Mouse (Mus musculus) ovary, adult 18-20 months (tissue): ENCODE data around the gene Zdhhc14.

Experiments
- DNase-seq: peaks from one replicate; pipeline ENCODE4 v3.0.0; 2022; ENCODE audit warnings: low spot score, mixed read lengths

Gene Zdhhc14

GRCm38 (mm10) chr17:5785238-5785637, 292.9 kb downstream of the Zdhhc14 start:
- no peak for DNase-seq

- DNase-seq: no peak
Measured at GRCm38 (mm10) chr17:5792164-5792791, 299.9 kb downstream of the Zdhhc14 start.

GRCm38 (mm10) chr17:5793593-5793992, 301.2 kb downstream of the Zdhhc14 start:
- DNase-seq: no peak

DNA sequence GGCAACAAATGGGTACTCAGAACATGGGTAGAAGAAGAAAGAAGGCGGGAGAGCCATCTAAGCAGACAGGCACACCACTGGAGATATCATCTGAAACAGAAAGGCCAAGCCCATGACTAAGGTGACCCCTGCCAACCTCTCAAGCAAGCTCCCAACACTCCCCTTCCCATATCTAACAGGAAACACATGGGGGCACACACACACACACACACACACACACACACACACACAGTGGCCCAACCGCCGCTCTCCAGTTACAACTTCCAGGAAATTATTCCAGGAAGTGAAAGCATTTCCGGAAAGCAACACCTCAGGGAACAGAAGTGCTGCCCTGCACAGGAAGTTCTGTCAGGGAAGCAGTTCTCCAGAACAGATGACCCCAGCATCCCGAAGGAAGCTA, 301.9 kb downstream of the Zdhhc14 start:
- DNase-seq: no peak

DNA sequence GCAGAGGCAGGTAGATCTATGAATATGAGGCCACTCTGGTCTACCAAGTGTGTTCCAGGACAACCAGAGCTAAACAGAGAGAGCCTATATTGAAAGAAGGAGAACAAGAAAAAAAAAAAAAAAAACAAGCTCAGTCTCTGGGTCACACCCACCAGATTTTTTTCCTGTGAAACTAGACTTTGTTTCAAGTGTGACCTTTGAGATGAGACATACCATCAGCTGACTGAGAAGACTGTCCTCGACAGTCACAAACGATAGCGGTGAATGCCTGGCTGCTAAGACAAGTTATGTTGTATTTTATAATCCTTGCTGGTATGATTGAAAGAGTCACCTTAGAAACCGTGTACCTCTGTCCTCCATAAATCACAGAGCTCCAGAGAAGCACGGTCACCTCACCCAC, 303.0 kb downstream of the Zdhhc14 start:
- no peak for DNase-seq

DNA sequence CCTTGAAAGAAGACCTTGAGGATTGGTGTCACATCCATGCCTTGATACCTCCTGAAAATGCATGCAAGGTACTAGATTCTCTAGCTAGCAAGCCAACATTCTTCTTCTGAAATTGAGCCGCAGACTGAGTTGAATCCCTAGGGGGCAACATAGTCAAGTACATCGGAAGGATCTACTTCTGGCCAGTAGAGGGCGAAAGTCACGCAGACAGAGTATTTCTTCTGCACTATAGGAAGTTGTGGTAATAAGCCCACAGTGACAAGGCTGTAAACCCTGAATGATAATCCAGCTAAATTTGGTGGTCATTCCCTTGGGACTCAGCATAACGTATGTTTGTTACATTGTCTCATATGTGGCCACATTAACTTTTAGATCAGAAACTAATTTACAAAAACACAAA, 303.5 kb downstream of the Zdhhc14 start:
- peak; percentile 54 for DNase-seq

DNA sequence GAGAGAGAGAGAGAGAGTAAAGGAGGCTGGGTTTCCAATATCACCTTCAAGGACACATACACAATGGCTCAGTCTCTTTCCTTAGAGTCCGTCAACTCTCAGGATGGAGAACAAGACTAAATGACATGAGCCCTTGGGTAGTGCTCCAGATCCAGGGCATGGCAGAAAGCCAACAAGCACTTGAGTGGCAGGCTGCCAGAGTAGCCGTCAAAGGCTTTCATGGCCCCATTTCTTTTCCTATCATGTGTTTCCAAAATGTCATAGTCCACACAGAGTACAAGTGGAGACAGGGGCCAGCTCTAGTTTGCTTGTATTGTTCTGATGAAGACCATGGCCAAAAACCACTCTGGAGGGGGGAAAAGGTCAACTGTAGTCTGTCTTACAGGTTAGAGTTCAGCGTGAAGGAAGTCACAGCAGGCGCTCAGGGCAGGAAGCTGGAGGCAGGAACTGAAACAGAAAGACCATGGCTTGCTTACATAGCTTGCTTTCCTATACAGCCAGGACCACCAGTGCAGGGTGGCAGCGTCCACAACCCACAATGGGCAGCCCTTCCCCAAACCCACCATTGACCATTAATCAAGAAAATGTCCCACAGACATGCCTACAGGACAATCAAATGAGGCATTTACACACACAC, 304.9 kb downstream of the Zdhhc14 start:
- no peak for DNase-seq

- DNase-seq: no peak
Measured at GRCm38 (mm10) chr17:5798221-5798801, 306.0 kb downstream of the Zdhhc14 start.

DNA sequence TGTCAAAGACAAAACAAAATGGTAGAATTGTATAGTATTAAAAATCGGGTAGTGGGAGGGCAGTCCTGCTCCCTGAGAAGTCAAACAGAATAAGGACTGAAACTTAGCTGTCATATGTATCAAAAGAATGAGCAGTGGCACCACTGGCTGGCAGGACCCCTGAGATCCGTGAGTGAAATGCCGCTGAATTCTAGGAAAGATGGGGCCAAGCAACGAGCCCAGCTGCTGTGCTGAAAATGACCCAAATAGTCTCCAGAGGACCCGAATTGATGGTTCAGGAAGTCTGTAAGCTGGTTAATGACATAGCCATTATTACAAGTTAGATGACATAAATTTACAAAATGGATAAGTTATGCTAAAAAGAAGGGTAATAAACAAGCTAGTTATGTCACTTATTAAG, 306.5 kb downstream of the Zdhhc14 start:
- DNase-seq: no peak

DNA sequence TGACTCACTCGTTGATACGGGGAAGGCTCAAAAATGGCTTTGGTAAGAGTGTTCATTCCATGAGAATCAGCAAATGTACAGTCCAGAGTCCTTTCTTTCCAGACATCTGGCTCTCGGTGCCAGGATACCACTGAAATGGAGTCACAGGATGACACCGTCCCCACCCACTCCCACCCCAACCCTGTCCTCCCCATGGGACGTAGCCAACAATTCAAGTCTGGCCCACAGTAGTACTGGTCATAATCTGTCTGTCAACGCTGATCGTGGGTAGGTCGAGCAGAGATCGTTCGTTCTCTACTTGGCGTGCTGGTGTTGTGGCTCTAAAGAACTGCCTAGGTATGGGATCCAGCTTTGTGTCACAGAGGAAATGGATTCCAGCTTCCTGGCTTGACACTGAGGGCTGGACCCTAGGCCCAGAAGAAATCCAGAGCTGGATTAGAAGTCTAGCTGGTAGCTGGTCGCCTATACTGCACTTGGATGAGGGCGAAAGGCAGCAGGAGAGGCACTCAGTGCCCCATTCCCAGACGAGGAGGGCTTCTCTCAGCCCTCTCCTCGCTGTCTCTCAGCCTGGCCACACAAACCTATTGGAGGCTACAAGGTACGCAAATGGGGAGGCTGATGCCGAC, 307.2 kb downstream of the Zdhhc14 start:
- no peak for DNase-seq

DNA sequence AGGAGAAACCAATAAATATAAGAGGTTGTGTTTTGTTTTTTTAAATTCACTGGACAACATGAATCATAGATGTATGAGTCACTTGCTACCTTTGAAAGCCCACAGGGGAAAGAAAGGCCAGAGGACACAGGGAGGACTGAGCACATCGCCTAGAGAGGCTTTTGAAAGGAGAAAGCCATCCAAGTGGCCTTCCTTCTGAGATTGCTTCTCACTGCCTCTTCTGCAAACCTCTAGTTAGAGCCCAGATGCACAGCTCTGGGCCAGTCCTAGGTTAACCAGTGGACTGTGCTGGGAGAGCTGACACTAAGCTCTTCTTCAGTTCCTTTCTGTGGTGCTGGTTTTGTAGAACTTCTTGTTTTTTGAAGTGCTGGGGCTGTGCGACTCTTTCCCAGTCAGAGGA, 307.9 kb downstream of the Zdhhc14 start:
- DNase-seq: no peak

DNA sequence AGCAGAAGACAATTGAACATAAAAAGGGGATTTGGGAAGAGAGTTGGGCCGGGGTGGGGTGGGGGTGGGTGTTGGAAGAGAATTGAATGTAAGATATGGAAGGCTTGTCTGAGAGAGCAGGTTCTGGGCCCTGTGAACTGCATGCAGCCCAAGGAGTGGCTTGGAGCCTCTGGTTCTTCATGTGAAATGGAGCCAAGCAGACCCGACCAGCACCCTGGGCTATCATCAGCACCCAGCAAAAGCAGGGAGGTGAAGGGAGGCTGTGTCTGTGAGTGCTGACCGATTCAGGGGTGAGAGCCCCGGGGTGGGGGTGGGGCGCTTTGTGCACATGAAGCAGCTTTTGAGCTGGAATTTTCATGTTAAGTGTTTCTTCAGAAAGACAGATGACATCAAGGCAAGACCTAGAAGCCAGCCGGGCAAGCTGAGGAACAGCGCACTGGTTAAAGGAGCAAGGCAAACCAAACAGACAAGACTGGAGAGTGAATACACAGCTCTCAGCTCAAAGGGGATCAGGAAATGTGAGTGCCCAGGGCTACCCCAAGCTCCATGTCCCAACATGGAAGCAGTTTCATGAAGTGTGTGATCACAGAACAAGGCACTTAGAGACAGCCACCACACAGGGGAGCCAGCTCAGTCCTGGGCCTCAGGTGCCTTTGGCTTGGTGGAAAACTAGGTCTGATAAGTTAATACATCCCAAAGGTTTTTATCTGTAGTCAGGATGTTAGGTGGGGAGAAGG, 308.6 kb downstream of the Zdhhc14 start:
- no peak for DNase-seq

DNA sequence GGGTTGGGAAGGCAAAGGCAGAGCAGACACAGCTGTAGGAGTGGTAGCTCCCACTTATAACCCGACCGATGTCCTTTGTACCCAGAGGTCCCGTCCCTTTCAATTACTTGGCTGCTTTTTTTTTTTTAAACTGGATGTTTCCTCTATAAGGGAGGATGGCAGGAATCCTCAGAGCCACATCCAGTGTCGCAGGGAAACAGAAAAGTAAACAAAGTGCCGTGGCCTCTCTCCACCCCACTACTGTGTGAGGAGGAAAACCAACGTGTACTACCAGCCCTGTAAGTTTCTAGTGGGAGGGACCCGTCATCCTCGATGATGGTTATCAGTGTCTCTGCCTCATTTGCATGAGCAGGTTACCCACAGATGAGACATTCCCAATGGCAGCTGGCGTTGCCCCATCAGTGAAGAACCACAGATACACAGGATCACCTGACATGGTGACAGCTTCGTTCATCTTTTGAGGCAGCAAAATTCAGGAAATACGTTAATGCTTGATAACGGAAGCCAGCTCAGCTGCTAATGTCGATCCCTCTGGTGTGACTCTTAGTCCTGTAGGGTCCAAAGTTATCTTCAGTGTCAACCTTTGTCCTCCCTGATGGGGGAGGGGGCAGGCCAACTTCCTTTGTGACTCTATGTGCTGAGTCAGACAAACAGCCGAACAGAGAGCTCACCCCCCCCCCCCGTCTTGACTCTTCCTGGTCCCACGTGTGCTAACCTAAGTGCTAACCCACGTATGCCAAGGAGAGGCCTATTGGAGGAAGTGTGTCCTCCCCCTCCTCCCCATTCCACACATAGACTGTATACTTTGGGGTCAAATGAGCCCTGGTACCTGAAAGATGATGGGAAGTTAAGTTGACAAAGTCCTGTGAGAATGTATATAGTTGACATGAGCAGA, 309.7 kb downstream of the Zdhhc14 start:
- no peak for DNase-seq

DNA sequence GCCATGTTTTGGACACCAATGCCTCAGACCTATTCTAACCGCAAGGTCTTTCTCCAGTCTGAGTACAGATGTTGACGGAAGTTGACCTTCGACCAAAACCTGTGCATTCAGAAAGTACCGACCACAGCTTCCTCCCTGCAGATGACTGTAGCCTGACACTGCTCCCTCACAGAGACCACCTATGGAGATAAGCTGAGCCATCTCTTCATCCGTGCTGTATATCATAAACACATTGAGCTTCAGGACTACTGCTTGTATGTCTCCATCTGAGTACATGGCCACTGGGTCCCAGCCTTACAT, 310.2 kb downstream of the Zdhhc14 start:
- no peak for DNase-seq
